Mouse (Mus musculus): ENCODE measurements at regions not wholly inside any gene's neighbourhood (a gene's known extent, or its start where the extent isn't known, plus 50 kb on each side); places are given as distances from the start of the nearest gene placed in this dataset.
A peak's percentile ranks its signal among the peaks of the same experiment; 100 is the strongest.

- Histone ChIP-seq H3K4me1 (replicated peaks; ENCODE audit: control insufficient read depth, insufficient read depth, low read length) (no peaks in the 10 kb centered on the region), H3K4me2 (no peak overlapping the region), H3K9me3 (ENCODE audit: control insufficient read depth, low read length) (no peaks in the 10 kb centered on the region), H3K27me3 (replicated peaks; ENCODE audit: control insufficient read depth, insufficient read depth, low read length) (no peaks in the 10 kb centered on the region), H3K9ac (ENCODE audit: low read depth, low read length) (no peak overlapping the region), H3K4me3 (ENCODE audit: low read depth, low read length) (no peak overlapping the region), H3K36me3 (ENCODE audit: control insufficient read depth, insufficient read depth, low read length) (no peaks in the 10 kb centered on the region), H3K27ac (ENCODE audit: low read depth, low read length) (no peak overlapping the region)
- 24% methylated on average over 4 of the region's 4 CpGs for WGBS
- DNase-seq (ENCODE audit: low spot score) (no peak), ATAC-seq (replicated peaks; ENCODE audit: low FRiP score) (no peak)
These were observed 52.2 kb upstream of the Foxo6 start for GRCm38 (mm10) chr4:120339371-120339770.

- Histone ChIP-seq H3K4me1 (replicated peaks; ENCODE audit: control insufficient read depth, insufficient read depth, low read length) (no peaks in the 10 kb centered on the region), H3K27me3 (replicated peaks; ENCODE audit: control insufficient read depth, insufficient read depth, low read length) (no peaks in the 10 kb centered on the region), H3K4me3 (ENCODE audit: low read depth, low read length) (no peak overlapping the region), H3K9me3 (ENCODE audit: control insufficient read depth, low read length) (no peaks in the 10 kb centered on the region), H3K27ac (ENCODE audit: low read depth, low read length) (no peak overlapping the region), H3K4me2 (no peak overlapping the region), H3K36me3 (ENCODE audit: control insufficient read depth, insufficient read depth, low read length) (no peaks in the 10 kb centered on the region), H3K9ac (ENCODE audit: low read depth, low read length) (no peak overlapping the region)
- DNase-seq (ENCODE audit: low spot score) = no peak
- 74% methylated on average over 4 of the region's 4 CpGs for WGBS
- ATAC-seq (replicated peaks; ENCODE audit: low FRiP score) = no peak
These were observed 53.5 kb upstream of the Foxo6 start for GRCm38 (mm10) chr4:120340686-120341085.

- H3K9me3 ChIP-seq (ENCODE audit: control insufficient read depth, low read length) = no peaks in the 10 kb centered on the region
These were observed 54.8 kb upstream of the Foxo6 start for GRCm38 (mm10) chr4:120341933-120342332.

GRCm38 (mm10) chr4:120342658-120343057, 55.5 kb upstream of the Foxo6 start:
- DNase-seq (ENCODE audit: low spot score) (no peak), ATAC-seq (replicated peaks; ENCODE audit: low FRiP score) (no peak)
- Histone ChIP-seq H3K4me3 (ENCODE audit: low read depth, low read length) (no peak overlapping the region), H3K4me1 (replicated peaks; ENCODE audit: control insufficient read depth, insufficient read depth, low read length) (no peaks in the 10 kb centered on the region), H3K9me3 (ENCODE audit: control insufficient read depth, low read length) (no peaks in the 10 kb centered on the region), H3K27ac (ENCODE audit: low read depth, low read length) (no peak overlapping the region), H3K27me3 (replicated peaks; ENCODE audit: control insufficient read depth, insufficient read depth, low read length) (no peaks in the 10 kb centered on the region), H3K36me3 (ENCODE audit: control insufficient read depth, insufficient read depth, low read length) (no peaks in the 10 kb centered on the region), H3K9ac (ENCODE audit: low read depth, low read length) (no peak overlapping the region), H3K4me2 (no peak overlapping the region)
- WGBS = 56% methylated on average over 1 of the region's 1 CpGs

More at GRCm38 (mm10) chr4:120341933-120342332, 54.8 kb upstream of the Foxo6 start:
- Histone ChIP-seq H3K27me3 (replicated peaks; ENCODE audit: control insufficient read depth, insufficient read depth, low read length) (no peaks in the 10 kb centered on the region), H3K36me3 (ENCODE audit: control insufficient read depth, insufficient read depth, low read length) (no peaks in the 10 kb centered on the region), H3K27ac (ENCODE audit: low read depth, low read length) (no peak overlapping the region), H3K4me3 (ENCODE audit: low read depth, low read length) (no peak overlapping the region), H3K4me2 (no peak overlapping the region), H3K4me1 (replicated peaks; ENCODE audit: control insufficient read depth, insufficient read depth, low read length) (no peaks in the 10 kb centered on the region), H3K9ac (ENCODE audit: low read depth, low read length) (no peak overlapping the region)
- no peak for ATAC-seq (replicated peaks; ENCODE audit: low FRiP score)
- DNase-seq (ENCODE audit: low spot score) = no peak
- 64% methylated on average over 3 of the region's 3 CpGs for WGBS

GRCm38 (mm10) chr4:120345676-120346465, 58.7 kb upstream of the Foxo6 start:
- no peaks in the 10 kb centered on the region for H3K36me3 ChIP-seq (ENCODE audit: control insufficient read depth, insufficient read depth, low read length)
- H3K27ac ChIP-seq (ENCODE audit: low read depth, low read length) = no peak overlapping the region
- no peak overlapping the region for H3K4me2 ChIP-seq
- WGBS = 77% methylated on average over 7 of the region's 7 CpGs
- no peaks in the 10 kb centered on the region for H3K27me3 ChIP-seq (replicated peaks; ENCODE audit: control insufficient read depth, insufficient read depth, low read length)
- DNase-seq (ENCODE audit: low spot score) = no peak
- H3K9me3 ChIP-seq (ENCODE audit: control insufficient read depth, low read length) = no peaks in the 10 kb centered on the region
- H3K4me1 ChIP-seq (replicated peaks; ENCODE audit: control insufficient read depth, insufficient read depth, low read length) = no peaks in the 10 kb centered on the region
- H3K9ac ChIP-seq (ENCODE audit: low read depth, low read length) = no peak overlapping the region
- H3K4me3 ChIP-seq (ENCODE audit: low read depth, low read length) = no peak overlapping the region
- ATAC-seq (replicated peaks; ENCODE audit: low FRiP score) = peak; percentile 34; the same call in 1 of the 2 replicates

GRCm38 (mm10) chr4:120349841-120350240, 55.2 kb upstream of the Scmh1 start:
- no peak overlapping the region for H3K4me2 ChIP-seq
- WGBS = 85% methylated on average over 4 of the region's 4 CpGs
- no peaks in the 10 kb centered on the region for H3K36me3 ChIP-seq (ENCODE audit: control insufficient read depth, insufficient read depth, low read length)
- no peak overlapping the region for H3K9ac ChIP-seq (ENCODE audit: low read depth, low read length)
- H3K4me1 ChIP-seq (replicated peaks; ENCODE audit: control insufficient read depth, insufficient read depth, low read length) = no peaks in the 10 kb centered on the region
- no peak for ATAC-seq (replicated peaks; ENCODE audit: low FRiP score)
- no peak overlapping the region for H3K4me3 ChIP-seq (ENCODE audit: low read depth, low read length)
- H3K27me3 ChIP-seq (replicated peaks; ENCODE audit: control insufficient read depth, insufficient read depth, low read length) = no peaks in the 10 kb centered on the region
- DNase-seq (ENCODE audit: low spot score) = no peak
- no peak overlapping the region for H3K27ac ChIP-seq (ENCODE audit: low read depth, low read length)
- H3K9me3 ChIP-seq (ENCODE audit: control insufficient read depth, low read length) = no peaks in the 10 kb centered on the region

GRCm38 (mm10) chr4:120353784-120354183, 51.3 kb upstream of the Scmh1 start:
- no peak overlapping the region for H3K4me2 ChIP-seq
- ATAC-seq (replicated peaks; ENCODE audit: low FRiP score) = no peak
- 79% methylated on average over 6 of the region's 6 CpGs for WGBS
- H3K4me3 ChIP-seq (ENCODE audit: low read depth, low read length) = no peak overlapping the region
- no peak overlapping the region for H3K27ac ChIP-seq (ENCODE audit: low read depth, low read length)
- H3K9ac ChIP-seq (ENCODE audit: low read depth, low read length) = no peak overlapping the region
- H3K4me1 ChIP-seq (replicated peaks; ENCODE audit: control insufficient read depth, insufficient read depth, low read length) = no peaks in the 10 kb centered on the region
- H3K27me3 ChIP-seq (replicated peaks; ENCODE audit: control insufficient read depth, insufficient read depth, low read length) = peaks cover 4% of the 10 kb centered on the region
- no peaks in the 10 kb centered on the region for H3K9me3 ChIP-seq (ENCODE audit: control insufficient read depth, low read length)
- DNase-seq (ENCODE audit: low spot score) = no peak
- H3K36me3 ChIP-seq (ENCODE audit: control insufficient read depth, insufficient read depth, low read length) = no peaks in the 10 kb centered on the region
